Mouse (Mus musculus) c-Kit-negative CD71-positive TER-119-positive erythroid progenitor cells, embryonic 14.5 days (primary cell): Measurements from ENCODE around the gene Rnf141.

Experiments
- DNase-seq: peaks from one replicate; pipeline ENCODE4 v3.0.0-alpha.2; 2013; ENCODE audit warnings: low read depth, low spot score

The Rnf141 gene

GRCm38 (mm10) chr7:110843916-110844874 is at the start of gene Rnf141:
TSS of gene Rnf141 (minus strand) at chr7:110844457.
- DNase-seq = peak; percentile 93

GRCm38 (mm10) chr7:110891501-110891986 is 47.3 kb upstream of the Rnf141 start:
- no peak for DNase-seq

GRCm38 (mm10) chr7:110881746-110882333 is 37.6 kb upstream of the Rnf141 start:
- no peak for DNase-seq

- DNase-seq = no peak
Observed at GRCm38 (mm10) chr7:110878028-110878427, 33.8 kb upstream of the Rnf141 start.

DNA sequence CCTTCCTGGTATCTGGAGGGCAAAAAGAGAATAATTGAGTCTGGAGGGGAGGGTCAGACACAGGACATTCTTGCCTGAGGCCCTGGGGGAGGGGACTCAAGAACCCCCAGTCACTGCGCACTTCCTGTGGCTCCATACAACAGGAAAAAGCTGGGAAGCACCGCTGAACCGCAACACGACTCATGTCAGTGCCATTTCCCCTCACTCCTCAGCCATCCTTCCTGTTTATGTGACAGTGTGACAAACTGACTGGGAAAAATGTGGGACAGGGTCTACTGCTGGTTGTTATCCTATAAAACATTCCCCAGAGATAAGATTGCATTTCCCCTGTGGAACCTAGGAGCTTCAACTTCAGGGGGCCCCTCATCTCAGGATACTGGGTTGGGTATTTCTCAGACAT is 32.7 kb upstream of the Rnf141 start:
- DNase-seq = no peak

DNA sequence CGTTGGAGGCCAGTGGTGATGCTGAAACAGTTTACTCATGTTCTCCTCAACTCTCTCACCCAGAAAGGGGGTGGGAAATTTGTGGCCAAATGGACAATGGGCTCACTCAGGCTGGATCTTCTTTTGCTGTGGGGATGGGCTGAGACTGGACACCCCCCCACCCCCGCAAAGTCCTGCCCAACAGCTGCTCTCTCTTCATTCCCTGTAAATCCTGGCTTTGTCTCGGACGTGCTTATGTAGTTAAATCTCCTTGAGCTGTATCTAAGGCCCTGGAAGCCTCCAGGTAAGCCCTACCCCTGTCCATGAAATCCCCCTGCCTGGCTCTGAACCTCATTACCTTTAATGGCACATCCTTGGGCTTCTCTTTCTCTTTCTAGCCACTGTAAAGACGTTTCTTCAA is 24.6 kb upstream of the Rnf141 start:
- DNase-seq = no peak

GRCm38 (mm10) chr7:110867116-110867515 is 22.9 kb upstream of the Rnf141 start:
- DNase-seq = no peak

DNA sequence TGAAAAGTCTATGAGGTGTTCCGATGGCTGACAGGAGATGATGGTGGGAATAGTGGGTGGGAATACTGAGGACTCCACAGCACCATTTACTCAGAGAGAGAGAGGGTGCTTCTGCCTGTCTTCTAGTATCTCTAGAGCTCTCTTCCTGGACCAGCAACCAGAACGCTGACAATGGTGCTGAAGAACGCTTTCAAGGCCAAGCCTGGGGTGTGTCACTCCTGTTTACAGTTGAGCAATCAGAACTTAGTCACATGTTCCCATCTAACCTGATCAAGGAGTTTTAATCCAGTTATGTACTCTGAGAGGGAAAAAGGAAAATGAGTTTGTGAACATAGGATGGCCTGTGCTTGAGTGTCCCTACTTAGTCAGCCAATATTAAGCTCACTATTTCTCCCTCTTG is 21.8 kb upstream of the Rnf141 start:
- no peak for DNase-seq

GRCm38 (mm10) chr7:110865570-110865969 is 21.3 kb upstream of the Rnf141 start:
- no peak for DNase-seq

DNA sequence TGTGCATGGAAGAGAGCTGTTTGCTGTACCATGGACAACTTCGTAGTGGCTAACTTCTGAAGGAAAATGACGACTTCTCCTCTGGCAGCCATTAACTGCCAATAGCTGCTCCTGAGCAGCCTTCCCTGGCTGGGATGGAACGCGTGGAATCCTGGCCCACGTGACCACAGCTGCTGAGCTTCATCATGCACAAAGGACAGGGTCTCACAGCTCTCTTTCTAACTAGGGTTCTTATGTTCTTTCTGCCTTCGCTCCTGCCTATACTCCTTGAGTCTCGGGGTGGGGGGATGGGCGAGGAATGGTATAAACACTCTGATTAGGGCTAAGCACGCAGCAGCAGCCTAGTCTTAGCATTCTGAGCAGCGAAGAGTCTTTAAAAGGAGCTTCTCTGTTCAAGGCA is 20.8 kb upstream of the Rnf141 start:
- DNase-seq = no peak

GRCm38 (mm10) chr7:110862751-110863289 is 18.6 kb upstream of the Rnf141 start, which contains the start of gene Lyve1:
TSS of gene Lyve1 (minus strand) at chr7:110863239.
- no peak for DNase-seq

GRCm38 (mm10) chr7:110860129-110860528 is 15.9 kb upstream of the Rnf141 start:
- DNase-seq = no peak

- no peak for DNase-seq
Observed at GRCm38 (mm10) chr7:110855604-110856003, 11.3 kb upstream of the Rnf141 start.

DNA sequence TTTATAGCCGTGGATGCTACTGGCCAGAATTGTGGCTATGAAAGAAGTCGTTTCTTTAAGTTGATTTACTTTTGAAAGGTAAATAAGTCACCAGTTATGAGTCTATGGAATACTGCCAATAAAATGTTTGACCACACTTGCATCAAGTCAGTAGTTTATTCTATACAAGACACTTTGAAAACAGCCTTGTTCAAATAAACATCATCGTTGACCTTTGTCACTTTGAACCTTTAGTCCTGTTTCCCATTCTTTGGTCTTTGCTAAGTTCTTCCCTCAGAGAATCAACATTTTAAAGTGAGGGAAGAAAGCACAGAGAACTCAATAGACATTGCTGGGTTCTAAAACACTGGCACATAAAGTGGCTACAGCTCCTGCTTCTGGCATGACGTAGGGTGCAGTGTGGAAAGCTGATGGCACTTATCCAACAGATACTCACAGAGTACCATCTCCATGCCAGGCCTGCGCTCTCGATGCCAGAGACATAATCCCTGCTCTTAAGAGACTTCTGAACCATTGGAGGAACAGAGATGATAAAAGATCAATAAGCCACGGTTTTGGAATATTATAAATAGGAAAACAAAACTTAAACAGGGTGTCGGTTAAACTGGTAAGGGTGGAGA is 10.8 kb upstream of the Rnf141 start:
- DNase-seq = no peak

DNA sequence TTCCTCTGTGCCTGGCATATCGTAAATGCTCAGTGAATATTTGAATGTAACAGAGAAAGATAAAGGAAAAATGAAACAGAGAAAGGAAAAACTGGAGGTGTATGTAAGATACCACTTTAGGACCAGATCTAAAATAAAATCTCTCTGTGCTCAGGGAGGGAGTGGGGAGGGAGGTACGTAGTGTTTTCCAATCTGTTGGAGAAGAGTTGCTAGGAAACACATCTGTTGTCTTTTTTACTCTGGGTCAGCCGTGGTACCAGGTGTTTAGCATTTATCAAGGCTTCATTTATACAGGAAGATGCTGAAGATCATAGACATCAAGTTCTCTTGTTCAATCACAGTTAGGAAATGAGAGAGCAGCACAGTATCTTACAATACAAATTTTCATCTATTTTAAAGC is 10.3 kb upstream of the Rnf141 start:
- no peak for DNase-seq

- DNase-seq = no peak
Observed at GRCm38 (mm10) chr7:110853611-110854010, 9.4 kb upstream of the Rnf141 start.

GRCm38 (mm10) chr7:110851541-110852203 is 7.4 kb upstream of the Rnf141 start:
- no peak for DNase-seq

GRCm38 (mm10) chr7:110848371-110848770 is 4.1 kb upstream of the Rnf141 start:
- DNase-seq = no peak

GRCm38 (mm10) chr7:110847321-110847720 is 3.1 kb upstream of the Rnf141 start:
- no peak for DNase-seq

- no peak for DNase-seq
Observed at GRCm38 (mm10) chr7:110840332-110840731, 3.9 kb downstream of the Rnf141 start.

DNA sequence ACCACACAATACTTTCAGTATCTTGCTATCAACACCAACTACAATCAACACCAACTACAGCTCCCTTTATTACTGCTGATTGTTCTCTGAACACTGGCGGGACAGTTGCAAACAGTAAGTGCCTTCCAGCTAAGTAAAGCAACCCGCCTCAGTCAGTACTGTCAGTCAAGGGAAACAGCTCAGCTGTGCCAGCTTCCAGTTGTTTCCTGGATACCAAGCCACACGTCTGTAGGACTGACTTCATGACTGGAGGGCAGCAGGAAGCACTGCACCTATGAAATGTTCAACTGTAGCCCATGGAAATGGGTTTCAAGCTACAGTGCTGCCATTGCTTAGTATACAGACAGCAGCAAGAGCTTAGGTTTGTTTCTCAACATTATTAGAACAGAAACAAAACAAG is 9.7 kb downstream of the Rnf141 start:
- no peak for DNase-seq
